Mouse (Mus musculus) mature B cell (primary cell): ENCODE data around the gene Crebrf.

Experiments
- in situ Hi-C: fragments of 300-500 bp; cut with MboI; formaldehyde crosslinking; loops from 2 replicates; pipeline ENCODE4 v1.14.3; 2019

The Crebrf gene

DNA sequence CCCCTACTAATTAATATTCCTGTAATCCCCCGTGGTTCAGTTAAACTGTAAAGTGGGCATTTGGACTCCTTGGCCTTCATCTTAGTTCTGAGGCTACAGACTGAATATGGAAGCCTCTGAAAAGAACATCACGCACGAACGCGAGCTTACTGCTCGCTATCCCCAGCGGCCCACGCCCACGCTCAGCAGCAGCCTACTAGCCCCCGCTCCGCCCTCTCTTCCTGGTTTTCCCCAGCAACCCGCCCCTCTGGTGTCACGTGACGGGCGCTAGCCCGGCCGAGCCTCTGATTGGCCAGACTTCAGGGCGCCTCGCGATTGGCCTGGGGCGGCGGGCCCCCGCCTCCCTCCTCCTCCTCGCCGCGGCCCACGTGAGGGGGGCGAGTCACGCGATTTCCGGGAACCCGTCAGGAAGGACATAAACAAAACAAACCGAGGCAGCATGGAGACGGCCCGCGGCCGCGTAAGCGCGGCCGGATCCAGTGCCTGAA lies at the start of gene Crebrf:
Gene Crebrf, plus strand, starts transcription at position 380 of the 488 bp plus-strand sequence.
- in situ Hi-C loops: no loop called here

DNA sequence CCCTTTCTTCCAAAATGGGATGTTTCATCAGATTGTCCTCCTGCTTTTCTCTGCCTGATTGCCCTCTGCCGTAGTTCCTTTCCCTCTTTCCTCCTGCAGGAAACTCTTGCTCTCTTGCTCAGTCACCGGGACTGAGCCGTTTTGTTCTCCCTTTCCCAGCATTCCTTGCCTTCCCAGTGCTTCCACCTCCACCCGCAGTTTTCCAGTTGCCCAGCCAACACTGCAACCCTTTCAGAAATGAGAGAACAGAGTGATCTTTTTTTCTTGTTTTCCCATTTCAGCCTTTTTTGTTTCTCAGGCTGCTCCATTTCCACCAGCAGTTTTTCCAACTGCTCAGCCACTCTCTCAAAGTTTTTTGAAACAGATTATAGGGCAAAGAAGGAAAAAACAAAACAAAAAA lies 44.2 kb upstream of the Crebrf start:
- in situ Hi-C loops: no loop called here

- in situ Hi-C loops: no loop called here
These were observed 39.6 kb upstream of the Crebrf start for GRCm38 (mm10) chr17:26675845-26676244.

DNA sequence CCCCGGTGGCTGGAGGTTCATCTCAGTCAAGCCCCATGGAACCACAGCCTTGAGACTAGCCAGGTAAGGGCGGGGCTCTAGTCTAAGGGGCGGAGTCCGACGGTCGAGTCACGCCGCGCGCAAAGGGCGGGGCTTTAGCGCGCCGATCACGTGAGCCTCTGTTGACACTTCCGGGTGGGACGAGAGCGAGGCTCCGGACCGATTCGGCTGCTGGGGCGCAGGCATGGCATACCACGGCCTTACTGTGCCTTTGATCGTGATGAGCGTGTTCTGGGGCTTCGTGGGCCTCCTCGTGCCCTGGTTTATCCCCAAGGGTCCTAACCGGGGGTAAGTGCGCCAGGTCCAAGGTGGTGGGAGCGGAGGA lies 39.2 kb upstream of the Crebrf start:
- in situ Hi-C loops: no loop called here

GRCm38 (mm10) chr17:26676616-26677376 lies 38.7 kb upstream of the Crebrf start:
- in situ Hi-C loops: no loop called here

DNA sequence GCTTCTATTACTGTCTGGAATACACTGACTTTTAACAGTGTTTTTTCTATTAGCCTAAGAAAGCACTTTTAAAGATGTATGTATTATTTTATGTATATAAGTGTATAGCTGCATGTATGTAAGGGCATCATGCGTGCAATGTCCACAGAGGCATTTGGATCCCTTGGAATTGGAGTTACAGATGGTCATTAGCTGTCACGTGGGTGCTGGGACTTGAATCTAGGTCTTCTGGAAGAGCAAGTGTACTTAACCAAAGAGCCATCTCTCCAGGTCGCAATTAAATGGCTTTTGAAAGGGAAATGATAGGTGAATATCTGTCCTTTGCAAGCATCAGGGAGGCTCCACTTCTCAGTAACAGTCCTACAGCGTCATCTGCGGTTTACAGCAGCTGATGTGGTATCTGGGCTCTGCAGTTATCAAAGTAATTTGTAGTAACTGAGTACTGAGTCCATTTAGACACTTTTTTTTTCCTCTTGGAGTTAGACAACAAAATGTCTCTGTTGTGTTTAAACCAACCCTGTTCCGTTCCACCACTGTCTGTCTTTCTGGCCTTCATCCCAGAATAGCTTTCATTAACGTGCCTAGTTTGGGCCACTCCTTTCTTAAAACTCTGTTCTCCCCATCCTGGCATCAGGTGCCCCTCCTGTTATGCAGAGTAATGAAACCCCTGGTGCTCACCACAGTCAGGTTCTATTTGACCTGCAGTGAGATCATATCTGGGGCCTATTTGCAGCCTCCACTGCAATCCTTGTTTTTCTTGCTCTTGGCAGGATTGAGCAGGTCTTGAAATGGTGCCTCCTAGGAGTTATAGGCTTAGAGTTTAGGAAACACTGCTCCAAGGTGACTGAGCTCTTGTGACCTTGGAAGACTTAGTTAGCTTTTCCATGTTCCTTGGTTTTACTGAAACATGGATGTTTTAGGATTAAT lies 37.5 kb upstream of the Crebrf start:
- in situ Hi-C loops: no loop called here

DNA sequence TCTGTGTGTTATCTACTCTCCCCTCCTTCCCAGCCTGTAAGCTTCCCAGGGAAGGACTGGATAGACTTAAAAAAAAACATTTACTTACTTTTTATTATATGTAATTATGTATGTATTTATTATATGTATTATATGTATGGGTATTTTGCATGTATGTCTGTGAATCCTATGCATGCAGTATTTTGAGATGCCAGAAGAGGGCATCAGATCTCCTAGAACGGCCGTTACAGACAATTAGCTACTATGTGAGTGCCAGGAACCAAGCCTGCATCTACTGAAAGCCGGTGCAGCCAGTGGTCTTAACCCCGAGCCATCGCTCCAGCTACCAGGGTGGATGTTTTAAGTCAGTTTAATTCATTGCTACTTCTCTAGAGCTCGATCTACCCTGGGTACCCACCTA lies 34.2 kb upstream of the Crebrf start:
- in situ Hi-C loops: no loop called here

GRCm38 (mm10) chr17:26686334-26687000 lies 29.0 kb upstream of the Crebrf start:
- in situ Hi-C loops: no loop called here

- in situ Hi-C loops: no loop called here
These were observed 26.4 kb upstream of the Crebrf start for GRCm38 (mm10) chr17:26688795-26689735.

- in situ Hi-C loops: no loop called here
These were observed 25.6 kb upstream of the Crebrf start for GRCm38 (mm10) chr17:26689810-26690209.

GRCm38 (mm10) chr17:26690236-26690635 lies 25.2 kb upstream of the Crebrf start:
- in situ Hi-C loops: no loop called here

GRCm38 (mm10) chr17:26691110-26691509 lies 24.3 kb upstream of the Crebrf start:
- in situ Hi-C loops: no loop called here

- in situ Hi-C loops: no loop called here
These were observed 22.0 kb upstream of the Crebrf start for GRCm38 (mm10) chr17:26693424-26693823.

DNA sequence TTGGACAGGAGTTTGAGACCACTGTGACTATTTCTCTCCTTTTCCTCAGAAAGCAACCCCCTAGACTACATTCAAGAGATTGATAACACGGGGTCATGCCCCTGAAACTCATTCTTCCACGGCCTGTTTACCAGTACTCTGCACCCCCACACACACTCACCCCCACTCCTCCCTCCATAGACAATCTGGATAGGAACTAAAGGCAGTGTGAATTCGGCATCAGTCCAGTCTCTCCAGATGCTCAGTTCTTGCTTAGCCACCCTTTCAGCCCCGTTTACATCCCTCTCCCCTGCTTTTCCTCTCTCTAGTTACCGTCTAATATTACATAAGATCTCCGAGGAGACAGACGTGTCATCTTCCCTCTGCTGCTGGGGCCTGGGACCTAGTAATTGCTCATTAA lies 21.3 kb upstream of the Crebrf start:
- in situ Hi-C loops: no loop called here

DNA sequence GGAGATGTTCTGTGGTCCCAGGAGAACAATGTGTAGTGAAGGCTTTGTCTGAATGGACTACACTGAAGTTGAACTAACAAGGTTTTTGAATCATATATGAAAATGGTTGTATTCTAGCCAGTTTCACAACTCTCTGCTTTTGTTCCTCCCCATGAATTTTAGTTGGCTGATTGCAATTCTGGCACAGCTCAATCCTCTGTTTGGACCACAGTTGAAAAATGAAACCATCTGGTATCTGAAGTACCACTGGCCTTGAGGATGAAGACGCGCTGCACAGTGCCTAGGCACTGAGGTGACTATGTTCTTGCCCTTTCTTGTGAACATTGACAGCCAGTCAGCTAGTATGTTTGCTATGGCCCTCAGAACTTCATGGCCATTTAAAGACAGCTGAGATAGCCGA lies 20.3 kb upstream of the Crebrf start:
- in situ Hi-C loops: no loop called here

DNA sequence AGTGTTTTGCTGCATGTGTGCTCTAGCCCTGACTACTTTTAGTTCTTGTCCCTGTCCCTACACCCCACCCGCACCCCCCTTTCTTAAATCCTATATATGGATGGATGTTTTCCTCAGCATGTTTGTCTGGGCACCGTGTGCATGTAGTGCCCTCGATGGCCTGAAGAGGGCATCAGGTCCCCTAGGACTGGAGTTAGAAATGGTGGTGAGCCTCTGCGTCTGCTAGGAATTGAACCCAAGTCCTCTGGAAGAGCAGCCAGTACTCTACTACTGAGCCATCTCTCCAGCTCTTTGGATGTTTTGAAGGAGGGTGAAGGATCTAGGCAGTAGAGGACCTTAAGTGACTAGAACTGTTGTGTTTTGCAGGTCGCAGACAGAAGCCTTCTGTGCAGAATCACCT lies 16.6 kb upstream of the Crebrf start:
- in situ Hi-C loops: no loop called here

GRCm38 (mm10) chr17:26699819-26700616 lies 15.4 kb upstream of the Crebrf start:
- in situ Hi-C loops: no loop called here

- in situ Hi-C loops: no loop called here
These were observed 13.9 kb upstream of the Crebrf start for GRCm38 (mm10) chr17:26701565-26701964.

GRCm38 (mm10) chr17:26702621-26703020 lies 12.8 kb upstream of the Crebrf start:
- in situ Hi-C loops: no loop called here

DNA sequence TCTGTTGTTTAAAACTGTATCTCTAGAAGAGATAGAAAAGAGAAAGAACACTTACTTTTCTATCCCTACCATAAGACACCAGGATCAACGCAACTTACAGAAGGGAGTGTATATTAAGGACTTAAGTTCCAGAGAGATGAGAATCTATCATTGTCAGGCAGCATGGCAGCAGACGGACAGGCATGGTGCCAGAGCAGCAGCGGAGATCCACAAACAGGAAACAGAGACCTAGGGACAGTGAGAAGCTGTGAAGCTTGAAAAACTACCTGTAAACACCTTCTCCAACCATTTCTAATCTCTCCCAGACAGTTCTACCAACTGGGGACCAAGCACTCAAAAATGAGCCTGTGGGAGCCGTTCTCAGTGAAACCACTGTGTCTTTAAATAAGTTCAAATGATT lies 11.8 kb upstream of the Crebrf start:
- in situ Hi-C loops: no loop called here
